Mouse (Mus musculus) embryonic facial prominence, embryonic 12.5 days (tissue): ENCODE measurements around the gene Skint6. TPM values are rescaled to one million over a fixed set of nuclear protein-coding genes. Genes with fewer than 3 reads are reported as not detected.
"Not testable (repeated sequence)": the region's sequence is repeated elsewhere in the genome, so short reads cannot be mapped to it uniquely, and the experiment has no call there.

ENCODE experiments used
- ATAC-seq: fragments of 200-750 bp; cut with Nextera tagmentation; 2 replicates; pipeline ENCODE4 v1.8.0; 2017; ENCODE audit not compliant: insufficient number of reproducible peaks, insufficient read depth, low FRiP score, low TSS enrichment
- H3K27ac ChIP-seq: fragments of 300-500 bp; sonication (generic); 2 replicates; pipeline ENCODE4 v1.5.1; 2016; ENCODE audit warnings: mild to moderate bottlenecking
- H3K27me3 ChIP-seq: fragments of 300-500 bp; sonication (generic); 2 replicates; pipeline ENCODE4 v1.6.1; 2016; ENCODE audit warnings: mild to moderate bottlenecking, moderate library complexity
- H3K36me3 ChIP-seq: fragments of 300-500 bp; sonication (generic); 2 replicates; pipeline ENCODE4 v1.6.1; 2016; ENCODE audit warnings: mild to moderate bottlenecking
- H3K4me1 ChIP-seq: fragments of 300-500 bp; sonication (generic); 2 replicates; pipeline ENCODE4 v1.6.1; 2016
- H3K4me2 ChIP-seq: fragments of 300-500 bp; sonication (generic); replicated peaks from 2 replicates; pipeline ENCODE4 v1.6.1; 2016; ENCODE audit warnings: mild to moderate bottlenecking, moderate library complexity
- H3K4me3 ChIP-seq: fragments of 300-500 bp; sonication (generic); 2 replicates; pipeline ENCODE4 v1.5.1; 2016; ENCODE audit warnings: mild to moderate bottlenecking
- H3K9ac ChIP-seq: fragments of 300-500 bp; sonication (generic); 2 replicates; pipeline ENCODE4 v1.6.1; 2016; ENCODE audit warnings: mild to moderate bottlenecking, moderate library complexity
- H3K9me3 ChIP-seq: fragments of 300-500 bp; sonication (generic); 2 replicates; pipeline ENCODE4 v1.6.1; 2016; ENCODE audit warnings: mild to moderate bottlenecking, moderate library complexity
- WGBS: fragments of 180-500 bp; shearing (Covaris S2); methylation state at CpG from one replicate; pipeline ENCODE4 v1.1.7; 2016; 5-methylcytosine and 5-hydroxymethylcytosine counted together
- polyA plus RNA-seq: library from polyadenylated mRNA; unstranded; fragments of >200 nt; fragmentation: Nextera tagmentation; extraction: Ambion mirVana; gene quantifications from 2 replicates; pipeline ENCODE4 v1.2.1, GENCODE M21; 2016

Skint6 gene
- polyA plus RNA-seq = not detected in 2 replicates

DNA sequence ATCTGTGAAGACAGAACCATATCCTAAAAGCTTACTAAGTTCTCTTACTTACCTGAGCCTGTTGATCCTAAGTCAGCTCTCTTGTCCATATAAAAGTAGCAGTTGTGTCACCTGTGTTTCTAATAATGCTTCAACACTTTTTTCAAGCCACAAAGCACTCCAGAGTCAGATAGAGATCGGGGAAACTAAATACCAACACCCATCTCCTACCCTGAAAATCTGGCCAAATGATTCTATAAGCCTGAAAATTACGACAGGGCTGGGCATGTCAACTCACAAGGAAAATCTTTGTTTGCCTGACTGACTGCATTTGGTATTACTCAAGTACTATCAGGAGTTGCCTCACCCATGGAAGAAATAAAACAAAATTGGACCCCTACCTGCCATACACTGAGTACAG lies at the start of gene Skint6:
Gene Skint6 (minus strand): TSS at position 101 of the 400 bp plus-strand sequence.
- Histone ChIP-seq H3K27ac (no peak within 1 kb of the TSS), H3K27me3 (no peaks in the 10 kb centered on the region)

DNA sequence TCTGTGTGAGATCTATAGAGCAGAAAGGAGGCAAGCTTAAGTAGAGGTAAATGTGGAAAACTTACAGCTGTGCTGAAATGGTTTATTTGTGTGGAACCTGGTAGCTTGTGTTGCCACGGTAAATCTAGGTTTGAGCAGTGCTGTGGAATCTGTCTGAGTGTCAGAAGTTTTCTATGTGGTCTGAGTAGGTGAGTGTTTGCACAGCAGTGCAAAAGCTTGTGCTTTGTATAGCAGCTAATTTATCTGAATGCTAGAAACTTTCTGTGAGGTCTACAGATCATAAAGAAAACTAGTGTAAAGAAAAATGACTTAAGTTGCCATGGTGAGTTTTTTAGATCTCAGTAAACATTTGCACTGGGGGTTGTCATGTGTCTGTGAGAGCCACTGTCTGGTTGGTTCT lies 34.1 kb upstream of the Skint6 start:
- no peak overlapping the region for H3K27ac ChIP-seq
- no peak overlapping the region for H3K4me2 ChIP-seq
- 74% methylated on average over 1 of the region's 1 CpGs for WGBS
- no peaks in the 10 kb centered on the region for H3K4me1 ChIP-seq
- ATAC-seq = no peak
- peaks cover 15% of the 10 kb centered on the region for H3K9me3 ChIP-seq
- H3K27me3 ChIP-seq = no peaks in the 10 kb centered on the region
- H3K9ac ChIP-seq = no peak overlapping the region
- no peaks in the 10 kb centered on the region for H3K36me3 ChIP-seq
- no peak overlapping the region for H3K4me3 ChIP-seq

More for the DNA sequence above, at the start of gene Skint6:
- ATAC-seq = no peak
- 47% methylated on average over 2 of the region's 2 CpGs for WGBS
- Histone ChIP-seq H3K4me2 (no peak within 1 kb of the TSS), H3K4me1 (no peaks in the 10 kb centered on the region), H3K36me3 (no peaks in the 10 kb centered on the region), H3K9me3 (peaks cover 8% of the 10 kb centered on the region; the same call in 1 of the 2 replicates), H3K9ac (no peak within 1 kb of the TSS), H3K4me3 (no peak within 1 kb of the TSS)

GRCm38 (mm10) chr4:113301773-113302473 lies 15.2 kb upstream of the Skint6 start:
- H3K27me3 ChIP-seq = no peaks in the 10 kb centered on the region
- H3K36me3 ChIP-seq = no peaks in the 10 kb centered on the region
- WGBS = 66% methylated on average over 3 of the region's 3 CpGs
- no peak for ATAC-seq
- no peaks in the 10 kb centered on the region for H3K4me1 ChIP-seq
- no peak overlapping the region for H3K4me3 ChIP-seq
- no peak overlapping the region for H3K9ac ChIP-seq
- no peak overlapping the region for H3K27ac ChIP-seq
- no peak overlapping the region for H3K4me2 ChIP-seq
- peaks cover 4% of the 10 kb centered on the region; the same call in 1 of the 2 replicates for H3K9me3 ChIP-seq

- Histone ChIP-seq H3K4me3 (no peak overlapping the region), H3K36me3 (no peaks in the 10 kb centered on the region), H3K9ac (no peak overlapping the region), H3K9me3 (peaks cover 12% of the 10 kb centered on the region; the same call in 1 of the 2 replicates), H3K27ac (no peak overlapping the region), H3K4me2 (no peak overlapping the region), H3K4me1 (no peaks in the 10 kb centered on the region), H3K27me3 (no peaks in the 10 kb centered on the region)
- 89% methylated on average over 1 of the region's 1 CpGs for WGBS
- ATAC-seq = no peak
These were observed 23.3 kb downstream of the Skint6 start for GRCm38 (mm10) chr4:113263363-113264060.

- peaks cover 9% of the 10 kb centered on the region; the same call in 1 of the 2 replicates for H3K9me3 ChIP-seq
- H3K9ac ChIP-seq = no peak overlapping the region
- no peak for ATAC-seq
- no peak overlapping the region for H3K4me3 ChIP-seq
- no peak overlapping the region for H3K27ac ChIP-seq
- no peaks in the 10 kb centered on the region for H3K36me3 ChIP-seq
- no peaks in the 10 kb centered on the region for H3K27me3 ChIP-seq
- no peak overlapping the region for H3K4me2 ChIP-seq
- no peaks in the 10 kb centered on the region for H3K4me1 ChIP-seq
These were observed 41.0 kb downstream of the Skint6 start for GRCm38 (mm10) chr4:113245808-113246207.

- Histone ChIP-seq H3K9ac (no peak overlapping the region), H3K27ac (no peak overlapping the region), H3K4me2 (no peak overlapping the region), H3K27me3 (no peaks in the 10 kb centered on the region), H3K4me3 (no peak overlapping the region), H3K9me3 (peaks cover 6% of the 10 kb centered on the region), H3K4me1 (no peaks in the 10 kb centered on the region), H3K36me3 (no peaks in the 10 kb centered on the region)
- whole genome bisulfite sequencing = 66% methylated on average over 3 of the region's 3 CpGs
- no peak for ATAC-seq
These were observed 219.2 kb downstream of the Skint6 start for GRCm38 (mm10) chr4:113067621-113068020.

DNA sequence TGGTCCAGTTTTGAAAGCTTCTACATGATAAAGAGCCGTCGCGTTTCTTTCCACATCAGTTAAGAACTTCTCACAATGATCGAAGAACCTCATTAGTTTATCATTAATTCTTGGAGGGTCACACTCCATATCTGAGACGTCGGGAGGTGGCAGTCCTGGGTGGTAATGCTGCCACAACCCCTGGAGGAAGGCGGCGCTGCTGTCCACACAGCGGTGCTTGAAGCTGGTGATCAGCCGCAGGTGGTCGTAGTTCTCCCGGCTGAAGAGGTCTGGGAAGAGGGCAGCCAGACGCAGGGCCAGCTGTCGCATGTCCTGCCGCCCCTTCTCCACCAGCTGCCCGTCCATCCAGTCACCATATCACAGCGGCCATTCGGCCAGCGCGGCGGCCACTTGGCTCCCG lies 307.6 kb downstream of the Skint6 start:
- WGBS = 30% methylated on average over 22 of the region's 22 CpGs
- not testable (repeated sequence) for H3K9ac ChIP-seq

GRCm38 (mm10) chr4:112790646-112791045 lies 496.1 kb downstream of the Skint6 start:
- 0% methylated on average over 1 of the region's 1 CpGs for WGBS
- Histone ChIP-seq H3K4me3 (no peak overlapping the region), H3K4me2 (no peak overlapping the region), H3K36me3 (no peaks in the 10 kb centered on the region), H3K4me1 (no peaks in the 10 kb centered on the region), H3K27me3 (no peaks in the 10 kb centered on the region), H3K27ac (no peak overlapping the region), H3K9me3 (peaks cover 23% of the 10 kb centered on the region), H3K9ac (no peak overlapping the region)
- no peak for ATAC-seq

More for the DNA sequence above, 307.6 kb downstream of the Skint6 start:
- not testable (repeated sequence) for H3K4me2 ChIP-seq, H3K4me3 ChIP-seq, H3K9me3 ChIP-seq, H3K27ac ChIP-seq, ATAC-seq, H3K27me3 ChIP-seq, H3K4me1 ChIP-seq, H3K36me3 ChIP-seq

- Histone ChIP-seq H3K9ac (no peak within 1 kb of the TSS), H3K4me3 (no peak within 1 kb of the TSS), H3K4me2 (no peak within 1 kb of the TSS), H3K27ac (no peak within 1 kb of the TSS), H3K36me3 (no peaks in the 10 kb centered on the region), H3K27me3 (no peaks in the 10 kb centered on the region), H3K9me3 (peaks cover 9% of the 10 kb centered on the region; the same call in 1 of the 2 replicates), H3K4me1 (no peaks in the 10 kb centered on the region)
- no peak for ATAC-seq
- WGBS = 63% methylated on average over 1 of the region's 1 CpGs
These were observed 512.0 kb downstream of the Skint6 start, which contains the start of gene Skint10 for GRCm38 (mm10) chr4:112774766-112775165. Gene Skint10, minus strand, starts transcription at chr4:112774866.
